Mouse (Mus musculus) v-Abl transformed pro-B cells (cell line): ENCODE results near the gene Ehbp1l1.
"Not testable (repeated sequence)": the region's sequence is repeated elsewhere in the genome, so short reads cannot be mapped to it uniquely, and the experiment has no call there.

Source experiments
- in situ Hi-C, 2 experiments: fragments of 400-800 bp; cut with MboI; formaldehyde crosslinking; loops; one replicate each; pipeline ENCODE4 v1.15.1; 2025; ENCODE audit not compliant: unreplicated experiment in 2 of 2

Ehbp1l1 gene

DNA sequence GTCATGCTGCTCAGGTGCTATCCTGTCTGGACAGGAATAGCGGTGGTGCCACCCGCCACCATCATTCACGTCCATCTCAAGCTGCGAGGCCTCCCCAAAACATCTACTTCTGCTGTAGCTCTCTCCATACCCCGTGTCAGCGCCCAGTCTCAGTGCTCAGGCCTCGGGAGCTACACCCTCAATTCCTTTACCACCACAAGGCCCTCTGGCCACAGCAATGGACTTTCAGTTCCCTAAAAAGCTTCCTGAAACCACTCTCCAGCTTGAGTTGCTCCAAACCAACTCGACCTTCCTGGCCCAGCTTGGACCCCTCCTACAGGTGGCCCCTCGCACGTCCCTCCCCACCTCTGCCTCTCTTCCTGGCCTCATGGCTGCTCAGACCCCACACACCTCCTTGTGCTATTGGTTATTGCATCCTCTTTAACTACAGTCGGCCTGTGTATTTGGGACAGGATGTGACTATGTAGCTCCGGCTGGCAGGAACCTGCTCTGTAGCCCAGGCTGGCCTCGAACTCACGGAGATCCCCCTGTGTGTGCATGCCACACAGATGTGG lies 14.1 kb downstream of the Ehbp1l1 start:
- in situ Hi-C loops, result no loop called here

DNA sequence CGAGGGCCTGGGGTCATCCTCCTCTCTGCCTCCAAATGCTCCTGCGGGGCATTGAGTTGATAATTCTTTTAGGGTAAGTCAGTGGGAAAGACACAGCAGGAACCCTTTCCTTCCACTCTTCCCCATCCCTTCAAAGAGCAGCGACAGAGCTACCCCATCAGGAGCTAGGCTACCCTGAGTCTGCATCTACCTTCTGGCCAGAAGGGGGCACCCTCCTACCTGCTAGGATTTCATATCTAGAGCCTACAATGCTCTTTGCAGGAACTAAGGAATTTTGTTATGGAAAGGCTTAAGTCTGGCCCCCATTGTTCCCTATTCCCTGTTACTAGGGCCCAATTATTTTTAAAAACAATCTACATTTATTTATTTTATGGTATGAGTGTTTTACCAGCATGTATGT lies 14.9 kb downstream of the Ehbp1l1 start:
- in situ Hi-C loops, result no loop called here

DNA sequence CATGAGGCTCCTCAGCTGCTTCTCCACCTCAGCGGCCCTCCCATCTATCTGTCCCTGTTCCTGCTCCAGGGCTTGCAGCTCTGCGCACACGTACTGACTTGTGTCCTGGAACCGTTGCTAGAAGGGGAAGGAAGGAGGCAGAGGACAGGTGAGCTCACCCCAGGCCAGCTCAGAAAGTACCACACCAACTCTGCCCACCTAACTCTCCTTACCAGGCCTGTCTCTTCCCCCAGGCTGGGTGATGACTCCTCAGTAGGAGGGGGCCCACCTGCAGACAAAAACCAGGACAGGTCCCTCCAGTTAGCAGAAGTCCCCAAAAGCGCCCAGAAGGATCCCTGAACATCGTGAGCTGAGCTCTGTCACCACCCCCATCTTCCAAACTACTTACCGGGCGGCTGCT lies 15.5 kb downstream of the Ehbp1l1 start:
- in situ Hi-C loops, result no loop called here

DNA sequence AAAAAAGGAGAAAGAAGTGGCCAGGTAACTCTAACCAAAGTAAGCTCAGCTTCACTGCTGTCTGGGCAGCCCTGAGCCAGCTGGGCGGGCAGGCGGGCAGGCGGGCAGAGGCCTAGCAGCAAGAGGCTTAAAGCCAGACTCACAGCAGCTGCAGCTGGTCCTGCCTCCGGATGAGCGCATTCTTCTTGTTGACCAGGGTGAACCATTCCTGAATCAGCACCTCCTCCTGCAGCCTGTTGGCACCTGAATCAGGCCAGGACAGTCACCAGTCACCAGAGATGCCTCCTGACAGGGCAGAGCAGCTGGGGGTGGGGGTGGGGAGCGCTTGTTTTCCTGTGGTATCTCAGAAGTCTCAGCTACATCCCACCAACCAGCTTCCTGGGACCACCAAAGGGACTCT lies 16.0 kb downstream of the Ehbp1l1 start:
- in situ Hi-C loops, result no loop called here

DNA sequence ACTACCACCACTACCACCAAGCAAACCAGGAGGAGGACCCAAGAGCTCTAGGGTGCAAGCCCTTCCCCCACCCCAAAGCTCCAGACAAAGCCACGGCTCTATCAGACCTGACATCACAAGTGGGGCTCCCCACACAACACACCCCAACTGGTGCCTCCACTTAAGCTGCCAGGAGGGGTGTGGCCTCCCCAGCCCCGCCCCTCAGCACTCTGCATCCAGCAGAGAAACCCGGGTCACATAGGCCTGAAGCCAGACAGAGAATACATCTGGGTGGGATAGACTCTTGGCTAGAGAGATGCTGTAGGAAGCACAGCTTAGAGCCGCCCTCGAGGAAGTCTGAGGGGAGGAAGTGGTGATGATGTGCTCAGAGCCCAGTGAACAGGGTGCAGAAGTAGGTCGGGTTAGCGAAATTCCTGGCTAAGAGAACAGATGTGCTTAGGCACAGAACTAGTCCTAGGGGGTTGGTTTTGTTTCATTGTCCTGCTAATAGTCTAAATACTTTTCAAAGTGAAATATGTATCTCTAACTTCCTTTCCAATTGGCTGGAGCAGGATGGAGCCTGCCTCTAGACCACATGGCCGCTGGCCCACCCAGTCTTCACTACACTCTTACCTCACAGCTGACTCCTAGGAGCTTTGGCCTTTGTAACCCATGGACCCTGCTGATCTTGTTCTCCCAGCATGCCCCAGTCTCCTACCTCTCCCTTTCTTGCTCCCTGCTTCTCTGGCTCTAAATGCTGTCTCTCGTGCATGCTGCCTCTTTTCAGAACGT lies 21.1 kb downstream of the Ehbp1l1 start:
- in situ Hi-C loops, result loop anchor here in 1 of 2 experiments (10.0 kb wide), 1 partner anchor 70 kb away; the partner anchor contains the start of gene Scyl1

DNA sequence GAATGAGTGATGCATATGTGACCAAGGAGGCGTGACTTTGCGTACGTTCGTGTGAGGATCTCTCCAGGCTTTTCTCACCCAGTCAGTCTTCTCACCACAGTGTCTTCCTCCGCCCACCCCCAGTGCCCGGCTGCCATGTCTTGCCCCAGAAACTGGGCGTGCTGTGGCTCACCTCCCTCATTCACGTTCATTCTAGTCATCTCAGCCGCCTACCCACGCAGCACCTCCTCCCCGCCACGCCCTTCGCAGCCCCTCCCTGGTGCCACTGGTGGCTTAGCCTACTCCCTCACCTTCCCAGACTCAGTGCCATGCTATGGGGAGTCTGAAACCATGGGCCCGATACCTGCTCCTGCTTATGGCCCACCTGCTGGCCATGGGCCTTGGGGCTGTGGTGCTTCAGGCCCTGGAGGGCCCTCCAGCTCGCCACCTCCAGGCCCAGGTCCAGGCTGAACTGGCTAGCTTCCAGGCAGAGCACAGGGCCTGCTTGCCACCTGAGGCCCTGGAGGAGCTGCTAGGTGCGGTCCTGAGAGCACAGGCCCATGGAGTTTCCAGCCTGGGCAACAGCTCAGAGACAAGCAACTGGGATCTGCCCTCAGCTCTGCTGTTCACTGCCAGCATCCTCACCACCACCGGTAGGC lies 21.8 kb downstream of the Ehbp1l1 start, which contains the start of gene Kcnk7:
Gene Kcnk7, plus strand, starts transcription at position 205 of the 638 bp plus-strand sequence.
- in situ Hi-C loops, result loop anchor here in 1 of 2 experiments (10.0 kb wide), 1 partner anchor 71 kb away; the partner anchor contains the start of gene Scyl1

DNA sequence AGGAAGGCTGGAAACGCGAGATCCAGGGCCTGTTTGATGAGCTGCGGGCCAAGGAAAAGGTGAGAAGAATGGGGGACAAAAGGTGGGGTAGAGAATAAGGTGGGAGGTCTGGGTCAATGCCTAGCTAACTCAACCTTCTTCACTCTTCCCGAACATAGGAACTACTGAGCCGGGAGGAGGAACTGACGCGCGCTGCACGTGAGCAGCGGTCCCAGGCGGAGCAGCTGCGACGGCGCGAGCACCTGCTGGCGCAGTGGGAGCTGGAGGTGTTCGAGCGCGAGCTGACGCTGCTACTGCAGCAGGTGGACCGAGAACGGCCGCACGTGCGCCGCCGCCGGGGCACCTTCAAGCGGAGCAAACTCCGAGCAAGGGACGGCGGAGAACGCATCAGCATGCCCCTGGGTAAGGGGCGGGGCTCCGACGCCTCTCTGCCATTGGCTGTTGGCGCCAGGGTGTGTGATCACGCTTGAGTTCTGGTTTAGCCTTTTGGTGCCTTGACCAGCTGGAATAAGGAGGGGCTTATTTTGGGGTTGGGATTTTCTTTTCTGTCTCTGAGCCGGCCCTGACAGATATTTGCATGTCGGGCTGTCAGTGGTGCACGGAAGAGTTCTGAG lies 30.2 kb downstream of the Ehbp1l1 start:
- in situ Hi-C loops, result no loop called here

DNA sequence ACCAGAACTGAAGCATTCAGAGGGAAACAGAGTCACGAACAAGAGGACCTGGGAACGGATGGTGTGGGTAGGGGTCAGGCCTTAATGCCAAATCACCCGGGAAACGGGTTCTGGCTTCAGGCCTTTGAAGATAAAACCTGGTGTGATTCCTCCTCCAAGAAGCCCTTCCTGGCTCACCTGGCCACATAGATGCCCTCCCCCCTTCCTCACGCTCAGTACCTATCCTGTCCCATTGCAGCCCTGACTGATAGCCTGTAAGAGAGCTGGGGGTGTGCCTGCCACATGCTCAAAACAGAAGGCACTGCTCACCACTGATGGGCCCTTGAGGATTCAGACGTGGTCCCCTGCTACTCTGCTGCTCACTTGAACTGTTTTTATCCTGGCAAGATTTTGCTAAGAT lies 32.3 kb downstream of the Ehbp1l1 start:
- in situ Hi-C loops, result no loop called here

DNA sequence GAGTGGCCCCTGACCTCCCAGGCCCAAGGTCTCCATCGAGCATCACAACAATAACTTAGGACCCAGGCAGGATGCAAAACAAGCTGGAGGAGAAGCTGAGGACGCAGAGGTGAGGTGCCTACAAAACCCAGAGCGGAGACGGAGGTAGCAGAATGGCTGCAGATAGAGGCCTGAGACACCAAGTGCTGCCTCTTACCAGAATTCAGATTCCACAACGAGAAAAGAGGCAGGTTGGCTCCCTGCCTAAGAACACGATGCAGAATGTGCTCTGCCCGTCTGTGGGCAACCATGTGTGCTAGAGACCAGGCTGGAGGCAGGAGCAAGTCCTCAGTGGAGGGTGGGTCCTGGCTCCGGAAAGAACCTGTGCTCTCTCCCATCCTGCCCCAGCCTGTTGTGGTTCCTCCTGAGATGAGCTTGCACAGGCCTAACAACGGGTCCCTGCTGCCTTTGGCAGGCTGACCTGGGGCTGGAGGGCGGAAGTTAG lies 33.2 kb downstream of the Ehbp1l1 start:
- in situ Hi-C loops, result no loop called here

DNA sequence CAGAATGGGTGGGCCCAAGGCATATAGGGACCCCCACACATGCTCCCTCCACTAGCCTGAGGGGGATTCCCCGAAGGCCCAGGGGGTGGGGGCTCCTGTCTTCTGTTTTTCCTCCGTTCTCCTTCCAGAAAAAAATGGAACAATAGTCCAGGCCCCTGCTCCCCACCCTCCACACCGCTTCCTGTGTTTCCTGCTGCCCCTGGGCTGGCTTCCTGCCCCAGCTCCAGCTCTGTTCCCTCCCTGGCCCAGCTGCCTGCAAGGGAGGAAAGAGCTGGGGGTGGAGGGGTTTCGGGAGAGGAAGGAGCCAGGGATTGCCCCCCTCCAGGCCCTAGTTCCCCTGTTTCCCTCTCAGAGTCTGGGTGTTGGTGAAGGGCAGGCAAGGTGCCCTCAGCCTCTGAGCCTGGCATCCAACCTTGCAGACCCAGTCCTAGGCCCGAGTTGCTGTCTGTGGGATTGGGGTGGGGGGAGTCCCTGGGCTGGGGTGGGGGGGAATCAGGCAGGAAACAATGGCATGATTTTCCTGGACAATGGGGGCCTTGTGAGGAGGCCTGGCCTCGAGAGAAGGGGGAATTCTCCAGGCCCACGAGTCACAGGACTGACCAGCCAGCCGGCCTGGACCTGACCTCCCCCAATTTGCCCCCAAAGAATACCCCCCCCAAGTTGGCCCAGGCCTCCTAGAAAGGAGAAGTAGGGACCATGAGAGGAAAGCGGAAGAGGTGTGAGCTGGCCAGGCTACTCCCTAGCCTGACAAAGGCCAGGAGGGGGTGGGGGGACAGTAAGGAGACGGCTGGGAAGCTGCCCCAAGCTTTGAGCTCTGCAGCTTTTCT lies 33.8 kb downstream of the Ehbp1l1 start:
- in situ Hi-C loops, result no loop called here

DNA sequence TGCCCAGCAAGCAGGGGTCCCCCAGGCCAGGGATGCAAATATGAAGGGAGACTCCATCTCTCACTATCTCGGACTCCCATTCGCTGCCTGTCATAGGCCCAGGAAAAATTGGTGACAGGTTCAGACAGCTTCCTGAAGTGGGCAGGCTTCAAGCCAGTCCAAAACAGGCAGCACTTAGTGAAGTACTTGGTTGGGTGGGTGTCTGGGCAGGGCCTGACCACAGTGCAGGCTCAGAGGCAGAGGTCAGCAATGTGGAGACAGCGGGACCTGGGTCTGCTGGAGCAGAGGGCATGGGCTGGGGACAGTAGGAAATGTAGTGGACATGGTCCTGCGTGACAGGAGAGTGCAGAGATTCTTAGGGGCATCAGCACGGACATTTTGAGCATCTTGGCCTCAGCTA lies 34.5 kb downstream of the Ehbp1l1 start:
- in situ Hi-C loops, result no loop called here

DNA sequence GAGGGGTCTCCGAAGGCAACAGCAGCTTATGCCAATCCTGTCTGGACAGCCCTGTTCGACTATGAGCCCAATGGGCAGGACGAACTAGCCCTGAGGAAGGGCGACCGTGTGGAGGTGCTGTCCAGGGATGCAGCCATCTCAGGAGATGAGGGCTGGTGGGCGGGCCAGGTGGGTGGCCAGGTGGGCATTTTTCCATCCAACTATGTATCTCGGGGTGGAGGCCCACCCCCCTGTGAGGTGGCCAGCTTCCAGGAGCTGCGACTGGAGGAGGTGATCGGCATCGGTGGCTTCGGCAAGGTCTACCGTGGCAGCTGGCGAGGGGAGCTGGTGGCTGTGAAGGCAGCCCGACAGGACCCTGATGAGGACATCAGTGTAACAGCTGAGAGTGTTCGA lies 35.8 kb downstream of the Ehbp1l1 start:
- in situ Hi-C loops, result no loop called here

DNA sequence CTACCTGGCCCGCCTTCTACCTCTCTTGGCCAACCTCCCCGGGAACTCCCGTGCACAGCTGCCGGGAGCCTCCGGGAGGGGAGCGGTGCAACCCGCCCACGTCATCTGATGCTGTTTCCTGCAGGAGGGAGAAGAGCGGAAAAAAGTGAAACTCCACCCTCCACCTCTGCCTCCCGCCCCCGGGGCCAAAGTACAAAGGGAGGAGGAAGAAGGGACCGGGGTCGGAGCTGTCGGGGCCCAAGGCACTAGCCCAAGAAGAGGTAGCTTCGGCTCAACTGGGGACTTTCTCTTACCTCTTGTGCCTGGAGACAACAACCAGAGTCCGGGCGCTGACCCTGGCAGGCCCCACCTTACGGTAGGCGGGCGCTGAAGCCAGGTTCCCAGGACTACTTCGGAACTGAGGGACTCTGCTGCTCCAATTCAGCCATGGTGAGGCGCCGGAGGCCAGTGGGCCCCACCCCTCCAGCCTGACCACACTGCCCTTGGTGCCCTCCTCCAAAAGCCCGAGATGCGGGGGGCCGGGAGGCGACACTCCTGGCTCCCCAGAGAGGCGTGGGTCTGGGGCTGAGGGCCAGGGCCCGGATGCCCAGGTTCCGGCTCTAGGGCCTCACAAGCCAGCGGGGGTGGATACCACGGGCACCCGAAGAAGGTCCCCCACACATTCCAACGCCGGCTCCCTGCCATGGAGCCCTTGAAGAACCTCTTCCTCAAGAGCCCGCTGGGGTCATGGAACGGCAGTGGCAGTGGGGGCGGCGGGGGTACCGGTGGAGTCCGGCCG lies 36.4 kb downstream of the Ehbp1l1 start:
- in situ Hi-C loops, result no loop called here

DNA sequence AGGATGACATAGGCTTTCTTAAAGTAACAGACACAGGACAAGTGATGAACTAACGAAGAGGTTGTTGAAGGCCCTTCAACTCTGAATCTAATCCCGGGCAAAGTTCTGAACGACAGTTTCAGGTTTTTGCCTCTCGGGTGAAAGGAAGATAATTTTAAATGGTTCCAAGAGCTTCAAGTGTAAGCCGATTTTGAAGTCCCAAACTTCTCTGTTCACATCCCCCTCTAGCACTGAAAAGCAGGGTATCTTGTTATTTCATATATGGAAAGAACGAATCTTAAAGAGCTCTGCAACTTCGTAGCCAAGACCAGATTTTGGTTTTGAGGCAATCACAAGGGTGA lies 37.1 kb downstream of the Ehbp1l1 start:
- in situ Hi-C loops, result no loop called here

DNA sequence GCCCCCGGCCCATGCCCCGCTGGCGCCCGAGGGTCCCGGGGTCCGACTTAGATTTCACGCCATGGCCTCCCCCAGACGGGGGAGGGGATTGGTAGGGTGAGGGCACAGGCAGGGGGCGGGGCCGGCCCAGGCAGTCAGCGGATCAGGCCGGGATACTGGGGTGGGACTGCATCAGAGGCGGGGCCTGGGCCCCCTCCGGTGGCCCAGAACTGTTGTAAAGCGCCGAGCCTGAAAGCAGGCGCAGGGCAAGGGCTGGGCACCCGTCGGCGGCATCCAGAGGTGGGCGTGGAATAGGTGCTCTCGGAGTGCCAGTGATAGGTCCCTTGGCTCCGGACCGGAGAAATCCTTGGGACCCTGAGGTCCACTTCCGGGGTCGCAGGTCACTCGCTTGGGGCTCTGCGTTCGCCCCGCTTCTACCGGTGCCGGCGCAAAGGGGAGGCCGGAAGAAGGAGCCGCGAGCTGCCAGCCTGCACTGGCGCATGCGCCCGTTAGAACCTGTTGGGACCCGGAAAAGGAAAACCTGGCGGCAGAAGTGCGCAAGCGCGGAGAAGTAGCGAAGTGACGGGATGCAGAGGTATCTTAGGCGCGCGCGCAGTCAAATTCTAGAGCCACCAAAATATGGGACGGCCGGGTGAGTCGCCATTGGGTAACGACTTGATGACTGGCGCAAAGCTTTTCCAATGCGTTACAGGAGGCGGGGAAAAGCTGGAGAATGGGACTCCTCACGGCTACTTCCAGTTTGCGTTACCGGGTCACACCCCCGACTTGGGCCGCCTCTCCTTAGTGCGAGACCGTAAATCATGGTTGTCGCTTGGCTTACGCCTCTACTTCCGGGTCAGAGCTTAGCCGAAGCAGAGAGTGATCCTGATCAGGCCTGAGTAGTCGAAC lies 37.7 kb downstream of the Ehbp1l1 start, which contains the start of the genes Map3k11 and Pcnx3:
Gene Map3k11, plus strand, starts transcription at position 543 of the 888 bp plus-strand sequence.
Gene Pcnx3, minus strand, starts transcription at position 709 of the 888 bp plus-strand sequence.
- in situ Hi-C loops, result no loop called here

DNA sequence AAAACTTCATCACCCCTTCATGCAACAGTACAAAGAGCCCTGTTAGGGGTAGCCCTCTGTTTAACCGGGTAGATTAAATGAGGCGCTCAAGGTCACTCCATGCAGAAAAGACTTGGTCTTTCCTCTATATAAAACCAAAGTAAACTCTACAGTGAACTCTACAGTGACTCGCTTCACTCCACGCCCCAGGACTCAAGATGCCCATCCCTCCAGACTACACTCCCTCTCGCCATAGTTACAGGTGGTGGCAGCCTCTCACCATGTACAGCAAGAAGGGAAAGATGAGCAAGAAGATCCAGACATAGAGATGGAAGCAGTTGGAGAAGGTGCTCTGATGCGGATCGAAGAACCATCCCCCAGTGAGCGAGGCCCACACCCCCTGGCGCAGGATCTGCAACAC lies 38.4 kb downstream of the Ehbp1l1 start:
- in situ Hi-C loops, result no loop called here

DNA sequence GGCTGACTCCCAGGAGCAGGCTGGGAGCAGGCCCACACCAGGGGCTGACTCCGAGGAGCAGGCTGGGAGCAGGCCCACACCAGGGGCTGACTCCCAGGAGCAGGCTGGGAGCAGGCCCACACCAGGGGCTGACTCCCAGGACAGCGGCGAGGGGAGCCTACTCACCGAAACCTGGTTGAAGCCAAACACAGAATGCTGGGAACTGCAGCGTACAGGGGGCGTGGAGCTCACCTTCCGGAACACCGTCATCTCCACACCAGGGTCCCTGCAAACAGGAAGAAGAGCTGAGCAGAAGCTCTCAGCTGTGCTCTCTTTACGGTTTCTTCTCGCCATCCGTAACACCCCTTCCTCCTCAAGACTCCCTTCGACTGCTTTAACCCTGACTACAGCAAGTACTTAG lies 39.2 kb downstream of the Ehbp1l1 start:
- in situ Hi-C loops, result not testable (repeated sequence)

DNA sequence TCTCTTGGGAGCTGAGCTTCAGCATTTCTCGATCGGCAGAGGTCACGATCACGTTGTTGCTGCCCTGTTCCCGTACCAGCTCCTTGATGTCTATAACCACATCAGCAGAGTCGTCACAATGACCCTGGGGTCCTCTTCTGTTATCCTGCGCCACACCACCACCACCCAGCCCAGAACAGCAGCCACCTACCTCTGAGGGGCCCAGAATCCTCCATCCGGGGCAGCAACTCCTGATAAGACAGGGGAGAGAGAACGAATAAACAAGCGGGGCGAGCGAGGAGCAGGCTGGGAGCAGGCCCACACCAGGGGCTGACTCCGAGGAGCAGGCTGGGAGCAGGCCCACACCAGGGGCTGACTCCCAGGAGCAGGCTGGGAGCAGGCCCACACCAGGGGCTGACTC lies 39.7 kb downstream of the Ehbp1l1 start:
- in situ Hi-C loops, result no loop called here

DNA sequence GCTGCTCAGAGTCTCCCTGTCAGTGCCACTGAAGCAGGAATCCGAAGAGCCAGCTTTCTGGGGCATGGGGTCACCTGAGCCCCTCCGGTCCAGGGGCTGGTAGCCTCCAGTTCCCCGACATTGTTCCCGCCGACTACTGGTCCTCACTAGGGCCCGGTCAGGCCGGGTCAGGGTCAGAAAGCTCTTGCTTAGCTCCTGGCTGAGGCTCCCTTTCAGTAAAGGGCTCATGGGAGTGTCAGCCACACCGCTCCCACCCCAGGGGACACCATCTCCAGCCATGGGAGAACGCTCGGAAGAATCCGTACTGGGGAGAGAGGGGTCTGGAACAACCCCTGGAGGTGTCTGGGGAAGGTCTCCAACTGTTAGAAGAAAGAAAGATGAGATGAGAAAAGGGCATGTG lies 40.3 kb downstream of the Ehbp1l1 start:
- in situ Hi-C loops, result no loop called here
